Mouse (Mus musculus): ENCODE measurements at regions not wholly inside any gene's neighbourhood (a gene's known extent, or its start where the extent isn't known, plus 50 kb on each side); places are given as distances from the start of the nearest gene placed in this dataset.

- DNase-seq (ENCODE audit: low spot score in 2 of 2): peak; percentile 6 to 11
- intact Hi-C loops (cut with DNase I): no loop called here
Measured at GRCm38 (mm10) chr4:10508163-10508821, 366.0 kb upstream of the 2610301B20Rik start.

GRCm38 (mm10) chr4:10510013-10510412 is 364.3 kb upstream of the 2610301B20Rik start:
- intact Hi-C loops (cut with DNase I): no loop called here
- no peak for DNase-seq (ENCODE audit: low spot score in 2 of 2)

- intact Hi-C loops (cut with DNase I): no loop called here
Measured at GRCm38 (mm10) chr4:10550711-10551305, 323.5 kb upstream of the 2610301B20Rik start.

GRCm38 (mm10) chr4:10553724-10554123 is 320.6 kb upstream of the 2610301B20Rik start:
- no peak for DNase-seq (ENCODE audit: low spot score in 2 of 2)
- intact Hi-C loops (cut with DNase I): no loop called here

More at GRCm38 (mm10) chr4:10550711-10551305, 323.5 kb upstream of the 2610301B20Rik start:
- no peak for DNase-seq (ENCODE audit: low spot score in 2 of 2)

GRCm38 (mm10) chr4:10560078-10560477 is 314.2 kb upstream of the 2610301B20Rik start:
- intact Hi-C loops (cut with DNase I): no loop called here

GRCm38 (mm10) chr4:10604513-10604912 is 269.8 kb upstream of the 2610301B20Rik start:
- intact Hi-C loops (cut with DNase I): no loop called here
- no peak for DNase-seq (ENCODE audit: low spot score in 2 of 2)

More at GRCm38 (mm10) chr4:10560078-10560477, 314.2 kb upstream of the 2610301B20Rik start:
- no peak for DNase-seq (ENCODE audit: low spot score in 2 of 2)

- no peak for DNase-seq (ENCODE audit: low spot score in 2 of 2)
Measured at GRCm38 (mm10) chr4:10607855-10608576, 266.3 kb upstream of the 2610301B20Rik start.

GRCm38 (mm10) chr4:10610784-10611183 is 263.5 kb upstream of the 2610301B20Rik start:
- no peak for DNase-seq (ENCODE audit: low spot score in 2 of 2)
- intact Hi-C loops (cut with DNase I): no loop called here

More at GRCm38 (mm10) chr4:10607855-10608576, 266.3 kb upstream of the 2610301B20Rik start:
- intact Hi-C loops (cut with DNase I): no loop called here
